Mouse (Mus musculus) thymus, postnatal 14 days (tissue): ENCODE results near the gene Gm42957.
"Not testable (repeated sequence)": the region's sequence is repeated elsewhere in the genome, so short reads cannot be mapped to it uniquely, and the experiment has no call there.

Source experiments
- DNase-seq: peaks from one replicate; pipeline ENCODE4 v3.0.0; 2021

Gene Gm42957

DNA sequence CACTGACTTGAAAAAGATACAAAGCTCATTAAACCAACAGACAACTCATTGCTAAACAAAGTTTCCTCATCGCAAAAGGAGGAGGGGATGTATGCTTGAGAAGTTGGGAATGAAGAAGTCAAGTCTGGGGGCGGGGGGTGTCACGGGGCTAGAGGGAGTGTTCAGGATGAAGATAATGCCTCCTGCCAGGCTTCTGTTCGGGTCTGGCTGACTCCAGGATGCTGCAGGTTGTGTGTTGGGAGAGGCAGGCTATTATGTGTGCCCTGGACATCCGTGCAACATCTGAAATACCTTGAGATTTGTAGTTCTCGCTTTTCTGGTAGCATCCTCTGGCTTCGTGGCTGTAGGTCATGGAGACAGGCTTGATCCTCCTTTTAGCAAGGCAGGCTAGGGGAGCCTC lies 43.2 kb downstream of the Gm42957 start:
- no peak for DNase-seq

GRCm38 (mm10) chr3:96679159-96679674 lies 43.9 kb downstream of the Gm42957 start:
- no peak for DNase-seq

DNA sequence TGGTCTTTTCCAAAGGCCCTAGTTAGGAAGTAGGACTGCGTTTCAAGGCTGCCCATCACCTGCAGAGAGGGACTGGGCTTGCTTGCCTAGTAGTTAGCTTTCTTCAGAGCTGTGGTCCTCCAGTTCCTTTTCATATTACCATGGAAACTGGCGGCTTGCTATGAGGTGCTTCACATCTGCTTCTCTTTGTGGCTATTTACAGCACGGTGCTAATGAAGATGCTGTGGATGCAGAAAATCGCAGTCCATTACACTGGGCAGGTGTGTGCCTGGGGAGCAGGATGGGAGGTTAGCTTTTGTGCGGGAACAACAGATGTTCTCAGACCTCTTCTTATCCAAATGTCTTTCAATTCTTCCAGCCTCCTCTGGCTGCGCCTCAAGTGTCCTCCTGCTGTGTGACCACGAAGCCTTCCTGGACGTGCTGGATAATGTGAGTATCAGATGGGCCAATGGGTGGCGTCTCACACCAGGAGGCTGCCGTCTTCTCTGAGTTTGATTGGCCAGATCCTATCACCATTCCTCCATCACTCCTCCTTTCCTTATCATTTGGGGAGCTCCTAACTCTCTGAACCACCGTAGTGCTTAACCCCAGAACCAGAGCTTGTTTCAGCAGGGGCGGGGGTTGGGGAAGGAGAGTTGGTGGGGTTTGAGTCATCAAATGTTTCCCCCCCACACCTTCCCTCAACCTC lies 45.1 kb downstream of the Gm42957 start:
- DNase-seq: no peak

DNA sequence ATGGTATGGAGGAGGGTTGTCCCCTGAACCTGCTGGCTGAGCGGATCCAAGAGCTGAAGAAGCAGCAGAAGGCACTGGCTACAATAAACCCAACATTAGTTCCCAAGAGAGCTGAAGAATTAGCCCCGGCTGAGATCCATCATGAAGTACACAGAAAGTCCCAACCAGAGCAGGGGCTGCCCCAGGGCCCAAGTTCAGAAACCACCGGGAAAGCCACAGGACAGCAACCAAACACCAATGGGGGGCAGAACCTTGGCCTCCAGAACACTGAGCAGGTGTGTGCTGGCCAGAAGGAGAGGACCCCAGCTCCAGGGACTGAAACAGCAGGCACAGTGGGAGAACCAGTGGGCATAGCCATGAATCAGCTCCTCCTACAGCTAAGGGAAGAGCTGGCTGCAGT lies 48.2 kb downstream of the Gm42957 start:
- DNase-seq: no peak

DNA sequence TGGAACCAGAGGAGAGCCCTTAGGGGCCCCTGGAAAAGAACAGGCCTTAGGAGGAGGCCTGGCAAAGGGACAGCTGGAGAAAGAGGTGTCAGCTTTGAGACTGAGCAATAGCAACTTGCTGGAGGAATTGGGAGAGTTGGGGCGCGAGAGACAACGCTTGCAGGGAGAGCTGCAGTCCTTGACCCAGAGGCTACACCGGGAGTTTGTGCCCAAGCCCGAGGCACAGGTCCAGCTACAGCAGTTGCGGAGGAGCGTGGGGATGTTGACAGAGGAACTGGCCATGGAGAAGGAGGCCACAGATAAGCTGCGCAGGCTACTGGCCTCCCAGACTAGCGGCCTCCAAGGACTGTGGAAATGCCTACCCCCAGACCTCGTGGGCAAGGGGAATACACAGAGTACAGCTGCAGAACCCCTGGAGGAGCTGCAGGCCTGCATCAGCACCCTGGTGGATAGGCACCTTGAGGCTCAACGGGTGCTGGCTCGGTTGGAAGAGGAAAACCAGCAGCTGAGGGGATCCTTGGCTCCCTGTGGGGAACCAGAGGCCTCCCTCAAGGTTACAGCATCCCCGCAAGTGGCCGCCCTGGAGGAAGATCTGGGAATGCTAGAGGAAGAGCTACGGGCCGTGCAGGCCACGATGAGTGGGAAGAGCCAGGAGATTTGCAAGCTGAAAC lies 49.0 kb downstream of the Gm42957 start:
- DNase-seq: no peak

- no peak for DNase-seq
Observed at GRCm38 (mm10) chr3:96684822-96685156, 49.5 kb downstream of the Gm42957 start.

DNA sequence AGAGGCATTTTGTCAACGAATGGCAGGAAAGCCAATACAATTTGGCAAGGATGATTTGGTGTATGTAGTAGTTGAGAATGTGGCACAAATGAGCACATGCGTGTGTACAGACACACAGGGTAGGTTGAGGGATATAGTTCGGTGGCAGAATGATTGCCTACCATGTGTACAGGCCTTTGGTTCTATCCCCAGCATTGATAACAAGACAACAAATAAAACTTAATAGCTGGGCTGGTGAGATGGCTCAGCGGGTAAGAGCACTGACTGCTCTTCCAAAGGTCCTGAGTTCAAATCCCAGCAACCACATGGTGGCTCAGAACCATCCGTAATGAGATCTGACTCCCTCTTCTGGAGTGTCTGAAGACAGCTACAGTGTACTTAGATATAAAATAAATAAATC lies 50.8 kb downstream of the Gm42957 start:
- not testable (repeated sequence) for DNase-seq

DNA sequence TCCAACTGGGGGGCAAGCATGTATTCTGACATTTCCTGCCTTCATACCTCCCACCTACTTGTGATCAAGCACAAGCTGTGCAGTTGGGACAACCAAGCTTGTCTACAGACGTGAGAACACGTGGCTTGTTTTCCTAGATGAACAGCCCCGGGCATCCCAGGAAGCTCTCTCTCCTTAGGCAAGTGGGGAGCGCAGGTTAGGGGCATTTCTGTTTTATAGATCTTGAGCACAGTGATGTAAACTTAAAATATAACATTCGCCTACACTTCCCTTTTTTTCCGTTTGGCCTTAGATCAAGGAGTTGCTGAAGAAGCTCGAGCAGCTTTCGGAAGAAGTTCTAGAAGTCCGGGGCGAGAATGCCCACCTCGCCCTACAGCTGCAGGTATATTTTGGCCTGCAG lies 53.6 kb downstream of the Gm42957 start:
- DNase-seq: no peak

- DNase-seq: no peak
Observed at GRCm38 (mm10) chr3:96690298-96690697, 55.0 kb downstream of the Gm42957 start.

DNA sequence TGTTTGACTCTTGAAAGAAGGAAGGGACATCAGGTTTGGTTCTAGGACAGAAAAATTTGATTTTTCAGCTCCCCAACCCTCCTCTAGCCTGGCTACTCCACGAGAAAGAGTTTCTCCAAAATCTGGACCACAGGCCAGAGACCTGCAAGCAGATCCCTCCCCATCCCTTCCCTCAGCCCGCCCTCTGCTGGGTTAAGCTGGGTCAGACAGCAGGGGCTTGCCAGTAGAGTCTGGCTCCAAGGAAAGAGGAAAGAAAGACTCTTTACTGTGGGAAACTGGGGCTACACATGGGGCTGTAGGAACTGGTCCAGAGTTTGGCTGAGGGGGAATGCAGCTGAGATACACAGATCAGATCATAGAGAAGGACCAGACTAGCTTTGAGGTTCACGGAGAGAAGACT lies 57.2 kb downstream of the Gm42957 start:
- no peak for DNase-seq

- no peak for DNase-seq
Observed at GRCm38 (mm10) chr3:96693579-96693978, 58.3 kb downstream of the Gm42957 start.

DNA sequence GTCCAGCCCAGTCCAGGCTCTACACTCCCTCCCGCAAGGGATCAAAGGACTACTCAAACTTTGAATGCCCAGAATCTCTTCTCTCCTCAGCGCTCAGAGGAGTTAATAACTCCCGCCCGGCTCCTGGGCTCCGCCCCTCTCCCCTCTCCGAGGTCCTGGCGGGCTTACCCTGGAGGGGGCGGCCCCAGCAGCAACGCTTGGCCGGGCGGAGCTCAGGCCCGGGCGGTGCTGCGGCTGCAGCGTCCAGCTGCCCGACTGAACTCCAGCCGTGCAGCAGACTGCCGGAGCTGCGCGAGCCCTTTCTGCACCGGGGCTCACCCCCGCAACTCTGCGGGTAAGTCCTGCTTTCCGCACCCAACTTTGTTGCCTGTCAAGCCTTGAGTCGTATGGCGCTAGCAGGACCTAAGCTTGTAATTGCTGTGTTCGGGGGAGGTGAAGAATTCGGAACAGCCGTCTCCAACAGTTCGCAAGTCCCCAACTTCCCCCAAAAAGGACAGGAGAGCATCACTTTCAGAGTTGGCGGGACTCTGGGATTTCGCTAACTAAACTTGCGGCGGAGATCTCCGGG lies 61.0 kb downstream of the Gm42957 start, which contains the start of gene Pias3:
Pias3 (plus strand) TSS at position 187 of the 568 bp plus-strand sequence.
- peak; percentile 56 for DNase-seq

DNA sequence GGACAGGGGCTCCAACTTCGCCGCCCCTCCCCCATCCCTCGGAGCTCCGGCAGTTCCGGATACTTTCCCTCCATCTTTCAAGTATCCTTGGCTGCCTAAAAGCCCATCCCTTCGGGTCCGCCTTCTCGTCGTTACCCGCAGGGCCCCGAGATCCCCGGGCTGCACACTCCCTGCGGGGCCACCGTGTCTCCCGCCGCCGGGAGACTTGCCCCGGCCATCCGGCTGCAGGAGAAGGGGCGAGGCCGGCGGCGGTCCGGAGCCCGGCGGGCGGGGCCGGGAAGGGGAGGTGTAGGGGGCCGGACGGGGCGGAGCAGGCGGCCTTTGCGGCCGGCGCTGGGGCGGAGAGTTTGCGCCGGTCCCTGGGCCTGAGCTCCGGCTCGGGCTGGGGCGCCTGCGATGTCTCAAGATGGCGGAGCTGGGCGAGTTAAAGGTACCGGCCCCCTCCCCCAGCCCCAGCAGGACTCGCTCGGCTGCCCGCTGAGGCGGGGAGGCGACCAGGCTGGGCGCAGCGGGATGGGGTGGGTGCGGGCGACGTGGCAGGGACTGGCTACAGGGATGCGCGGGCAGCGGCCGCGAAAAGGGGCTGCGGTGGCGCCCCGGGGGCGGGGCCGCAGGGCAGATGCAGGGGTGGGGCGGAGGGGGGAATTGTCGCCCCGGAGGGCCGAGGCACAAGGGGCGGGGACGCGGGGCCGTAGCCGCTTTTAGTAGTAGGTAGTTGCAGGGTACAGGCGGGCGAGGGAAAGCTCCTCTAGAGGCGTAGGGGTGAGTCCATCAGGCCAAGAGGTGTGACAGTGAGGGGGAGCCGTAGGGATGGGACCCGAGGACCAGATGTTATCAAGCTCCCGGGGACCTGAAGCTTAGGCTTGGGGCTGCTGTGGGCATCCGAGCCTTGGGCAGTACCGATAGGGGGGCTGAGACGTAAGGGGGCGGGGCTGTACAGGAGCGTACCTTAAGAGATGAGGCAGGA lies 61.8 kb downstream of the Gm42957 start:
- peak; percentile 71 for DNase-seq

DNA sequence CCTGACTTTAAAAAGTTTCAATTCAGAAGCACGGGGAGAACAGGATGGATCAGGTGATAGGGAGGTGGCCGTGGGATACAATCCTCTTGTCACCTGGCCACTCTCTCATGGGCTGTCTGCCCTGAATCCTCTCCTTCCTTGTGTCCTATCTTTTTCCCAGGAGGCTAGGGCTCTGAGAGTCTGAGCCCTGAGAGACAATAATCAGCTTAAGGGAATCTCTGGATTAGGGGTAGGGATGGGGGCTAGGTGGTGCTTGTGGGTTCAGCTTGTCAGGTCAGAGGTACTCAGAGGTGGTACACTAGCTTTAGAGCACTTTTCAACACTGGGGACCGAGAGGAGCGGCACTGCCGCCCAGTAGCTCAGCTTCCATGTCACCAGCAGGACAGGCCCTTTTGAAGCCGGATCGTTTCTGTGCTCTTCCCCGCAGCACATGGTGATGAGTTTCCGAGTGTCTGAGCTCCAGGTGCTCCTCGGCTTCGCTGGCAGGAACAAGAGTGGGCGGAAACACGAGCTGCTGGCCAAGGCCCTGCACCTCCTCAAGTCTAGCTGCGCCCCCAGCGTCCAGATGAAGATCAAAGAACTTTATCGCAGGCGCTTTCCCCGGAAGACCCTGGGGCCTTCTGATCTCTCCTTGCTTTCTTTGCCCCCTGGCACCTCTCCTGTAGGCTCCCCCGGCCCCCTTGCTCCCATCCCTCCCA lies 63.9 kb downstream of the Gm42957 start:
- no peak for DNase-seq

DNA sequence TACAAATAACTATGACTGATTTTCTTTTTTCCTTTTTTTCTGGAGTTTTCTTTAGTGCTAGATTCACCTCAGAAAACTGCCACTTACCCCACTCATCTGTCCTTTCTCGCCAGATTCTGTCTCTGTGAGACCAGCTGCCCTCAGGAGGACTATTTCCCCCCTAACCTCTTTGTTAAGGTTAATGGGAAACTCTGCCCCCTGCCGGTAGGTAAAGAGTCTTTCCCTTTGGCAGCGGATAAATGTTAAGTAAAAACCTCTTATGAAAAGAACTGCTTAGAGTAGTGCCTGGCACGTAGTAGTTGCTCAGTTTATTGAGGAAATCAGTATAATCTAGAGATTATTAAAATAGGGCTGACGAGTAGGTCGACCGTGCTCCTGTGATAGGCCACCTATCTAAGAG lies 65.1 kb downstream of the Gm42957 start:
- peak; percentile 57 for DNase-seq

- DNase-seq: no peak
Observed at GRCm38 (mm10) chr3:96701003-96701402, 65.7 kb downstream of the Gm42957 start.
